Mouse (Mus musculus) small intestine, adult 2 months (tissue): Measurements from ENCODE around the gene Slc2a1. TPM values are rescaled to one million over a fixed set of nuclear protein-coding genes. Genes with fewer than 3 reads are reported as not detected.

Source experiments
- H3K27ac ChIP-seq: fragments of 200-500 bp; 2 replicates; pipeline ENCODE4 v1.5.1; 2012; ENCODE audit warnings: low read depth, low read length, control low read depth, inconsistent platforms; ENCODE audit not compliant: insufficient read depth
- H3K27me3 ChIP-seq: fragments of 200-500 bp; 2 replicates; pipeline ENCODE4 v1.6.1; 2012; ENCODE audit warnings: mild to moderate bottlenecking, moderate library complexity, low read length, inconsistent platforms; ENCODE audit not compliant: control insufficient read depth, insufficient read depth
- H3K36me3 ChIP-seq: fragments of 200-500 bp; 2 replicates; pipeline ENCODE4 v1.6.1; 2012; ENCODE audit warnings: mild to moderate bottlenecking, low read length, control low read depth, inconsistent platforms; ENCODE audit not compliant: control insufficient read depth, insufficient read depth
- H3K4me1 ChIP-seq: fragments of 200-500 bp; 2 replicates; pipeline ENCODE4 v1.6.1; 2012; ENCODE audit warnings: low read length, inconsistent platforms, mixed read lengths; ENCODE audit not compliant: control insufficient read depth, insufficient read depth, insufficient read length
- H3K4me3 ChIP-seq: fragments of 200-500 bp; 2 replicates; pipeline ENCODE4 v1.5.1; 2012; ENCODE audit warnings: low read depth, mild to moderate bottlenecking, control low read depth, inconsistent platforms, low read length, moderate library complexity
- CTCF ChIP-seq: fragments of 200-500 bp; IDR thresholded peaks from 2 replicates; pipeline ENCODE4 v1.5.1; 2012; ENCODE audit warnings: low read depth, mild to moderate bottlenecking, control low read depth, inconsistent platforms, low read length, moderate library complexity, mixed read lengths; ENCODE audit not compliant: insufficient replicate concordance, insufficient read length; ENCODE audit errors: extremely low read depth
- POLR2A ChIP-seq: fragments of 200-500 bp; IDR thresholded peaks from 2 replicates; pipeline ENCODE4 v1.6.1; 2012; ENCODE audit warnings: low read depth, mild to moderate bottlenecking, control low read depth, inconsistent platforms, low read length, moderate library complexity
- WGBS: fragments of 180-500 bp; shearing (Covaris S2); methylation state at CpG from one replicate; pipeline ENCODE4 v1.1.7; 2018; 5-methylcytosine and 5-hydroxymethylcytosine counted together
- polyA plus RNA-seq: library from polyadenylated mRNA; depleted of rRNA; stranded (reverse); fragments of >200 nt; gene quantifications from 2 replicates; pipeline ENCODE4 v1.2.3, GENCODE M21; 2012

The Slc2a1 gene
- polyA plus RNA-seq, 1 experiment = 20.1 TPM

DNA sequence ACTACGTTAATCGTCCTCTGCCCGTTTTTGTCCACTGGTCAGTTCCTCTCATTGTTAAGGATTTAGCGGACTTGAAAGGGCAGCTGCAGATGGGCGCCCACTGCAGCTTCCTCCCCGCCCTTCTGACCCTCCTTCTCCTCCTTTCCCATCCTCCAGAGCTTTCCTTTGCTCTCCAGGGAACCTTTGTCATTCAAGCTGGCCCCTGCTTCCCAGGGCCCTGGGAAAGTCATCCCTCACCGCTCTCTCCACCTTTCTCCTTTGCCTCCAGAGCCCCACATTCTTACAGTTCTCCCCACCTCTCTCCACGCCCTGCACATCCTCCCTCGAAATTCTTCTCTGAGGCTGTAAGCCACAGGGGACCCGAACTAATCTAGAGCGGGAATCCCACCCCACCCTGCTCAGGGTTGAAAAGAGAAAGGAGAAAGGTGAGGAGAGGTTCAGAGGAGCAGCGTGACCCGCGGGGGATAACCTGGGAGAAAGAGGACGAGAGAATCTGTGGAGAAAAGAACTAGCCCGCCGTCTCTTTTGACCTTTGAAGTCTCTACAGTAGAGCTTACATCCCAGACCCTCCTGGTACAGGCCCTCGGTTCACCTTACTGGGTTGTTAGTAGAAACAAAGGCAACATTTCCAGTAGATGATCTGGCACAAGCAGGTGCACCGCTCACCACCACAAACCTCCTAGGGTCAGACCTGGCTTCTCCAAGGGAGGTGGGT is 36.7 kb upstream of the Slc2a1 start:
- H3K4me1 ChIP-seq = no peaks in the 10 kb centered on the region
- no peak overlapping the region for H3K27ac ChIP-seq
- H3K4me3 ChIP-seq = no peak overlapping the region
- 38% methylated on average over 19 of the region's 19 CpGs for WGBS
- peaks cover 4% of the 10 kb centered on the region; the same call in 1 of the 2 replicates for H3K27me3 ChIP-seq
- no peaks in the 10 kb centered on the region for H3K36me3 ChIP-seq
- no peak for TF ChIP-seq POLR2A
- no peak for TF ChIP-seq CTCF

DNA sequence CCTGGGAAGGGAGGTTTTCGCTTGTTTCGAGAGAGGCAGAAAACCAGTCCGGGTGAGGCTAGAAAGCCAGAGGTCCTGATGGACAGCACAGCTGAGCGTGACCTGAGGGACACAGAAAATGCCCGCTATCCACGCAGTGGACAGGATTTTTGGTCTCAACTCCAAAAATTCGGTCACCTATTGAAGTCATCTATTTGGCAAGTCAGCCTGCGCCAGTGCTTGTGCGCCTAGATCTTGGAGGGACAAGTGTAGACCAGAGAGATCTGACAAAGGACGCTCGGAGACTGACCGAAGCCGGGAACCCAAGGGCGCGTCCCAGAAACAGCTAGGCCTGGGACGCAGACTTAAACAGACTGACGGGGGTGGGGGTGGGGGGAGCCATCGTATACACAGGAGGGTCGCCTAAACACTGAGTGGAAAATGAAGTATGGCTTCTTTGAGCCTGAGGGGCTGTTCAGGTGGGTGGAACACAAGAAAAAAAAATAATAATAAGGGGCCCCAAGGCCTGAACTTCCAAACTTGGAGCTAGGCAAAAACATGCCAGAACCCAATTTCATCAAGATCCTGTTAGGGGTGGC is 36.1 kb upstream of the Slc2a1 start:
- 66% methylated on average over 19 of the region's 19 CpGs for WGBS
- no peak for TF ChIP-seq CTCF
- TF ChIP-seq POLR2A = no peak
- no peaks in the 10 kb centered on the region for H3K4me1 ChIP-seq
- H3K27ac ChIP-seq = no peak overlapping the region
- H3K4me3 ChIP-seq = no peak overlapping the region
- peaks cover 8% of the 10 kb centered on the region; the same call in 1 of the 2 replicates for H3K27me3 ChIP-seq
- H3K36me3 ChIP-seq = no peaks in the 10 kb centered on the region

DNA sequence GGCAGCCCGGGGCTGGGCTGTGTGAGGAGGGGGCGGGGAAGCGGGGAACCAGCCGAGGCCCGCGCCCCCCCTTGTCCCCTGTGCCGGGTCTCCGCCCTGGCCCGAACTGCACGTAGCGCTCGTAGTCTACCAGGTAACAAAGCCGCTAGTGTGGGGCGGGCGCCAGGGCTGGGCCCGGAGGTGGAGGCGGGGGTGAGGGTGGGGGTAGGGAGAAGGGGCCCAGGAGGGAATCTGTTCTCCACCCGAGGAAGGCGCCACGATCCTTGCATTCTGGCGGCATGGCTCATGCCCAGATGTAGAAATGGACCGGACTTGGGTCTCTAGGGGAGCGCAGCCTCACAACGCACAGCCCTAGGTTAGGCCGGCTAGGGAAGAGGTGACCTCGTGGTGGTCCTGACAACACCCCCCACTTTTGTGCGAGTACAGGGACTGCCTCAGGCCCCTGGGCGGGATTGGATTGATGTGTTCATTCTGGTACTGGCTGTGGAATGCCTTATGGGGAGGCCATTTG is 35.5 kb upstream of the Slc2a1 start:
- Histone ChIP-seq H3K27ac (no peak overlapping the region), H3K27me3 (peaks cover 8% of the 10 kb centered on the region; the same call in 1 of the 2 replicates), H3K36me3 (no peaks in the 10 kb centered on the region), H3K4me3 (no peak overlapping the region), H3K4me1 (no peaks in the 10 kb centered on the region)
- WGBS = 27% methylated on average over 28 of the region's 28 CpGs
- no peak for TF ChIP-seq POLR2A
- no peak for TF ChIP-seq CTCF

DNA sequence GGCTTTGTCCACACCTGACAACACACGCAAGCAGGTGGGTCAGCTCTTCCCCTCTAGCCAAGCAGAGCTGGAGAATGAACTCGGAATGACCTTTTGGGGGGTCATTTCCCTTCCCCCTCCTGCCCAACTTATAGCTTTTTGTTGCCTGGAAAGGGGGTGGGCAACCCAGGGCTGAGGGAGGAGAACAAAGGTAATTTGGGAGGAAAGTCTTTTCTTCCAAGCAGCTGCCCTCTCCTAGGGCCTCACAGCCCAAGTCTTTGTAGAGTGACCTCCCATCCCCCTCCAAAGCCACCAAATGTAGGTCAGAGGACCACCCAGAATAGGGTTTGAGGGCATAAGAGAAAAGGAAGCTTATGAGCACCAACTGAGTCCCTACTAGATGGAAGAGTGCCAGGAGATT is 34.9 kb upstream of the Slc2a1 start:
- Histone ChIP-seq H3K4me1 (no peaks in the 10 kb centered on the region), H3K27me3 (peaks cover 8% of the 10 kb centered on the region; the same call in 1 of the 2 replicates), H3K36me3 (no peaks in the 10 kb centered on the region), H3K4me3 (no peak overlapping the region), H3K27ac (no peak overlapping the region)
- no peak for TF ChIP-seq CTCF
- no peak for TF ChIP-seq POLR2A
- 71% methylated on average over 2 of the region's 2 CpGs for WGBS

DNA sequence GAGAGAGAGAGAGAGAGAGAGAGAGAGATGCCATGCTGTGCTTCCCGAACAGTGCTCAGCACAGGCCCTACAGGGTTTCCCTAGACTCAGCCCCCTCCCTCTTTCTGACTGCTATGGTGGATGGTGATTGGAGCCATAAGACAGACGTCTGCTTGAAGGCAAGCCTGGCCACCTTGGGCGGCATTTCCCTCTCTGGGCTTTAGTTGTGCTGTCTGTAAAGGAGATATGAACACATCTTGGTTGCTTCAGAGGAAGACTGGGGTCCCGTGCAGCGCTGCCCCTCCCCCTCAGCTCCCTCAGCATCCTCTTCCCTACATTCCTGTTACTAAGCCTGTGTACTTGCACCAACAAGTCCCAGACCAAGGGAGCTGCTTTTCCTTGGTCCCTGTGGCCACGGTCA is 33.9 kb upstream of the Slc2a1 start:
- Histone ChIP-seq H3K36me3 (no peaks in the 10 kb centered on the region), H3K4me1 (no peaks in the 10 kb centered on the region), H3K27ac (no peak overlapping the region), H3K4me3 (no peak overlapping the region), H3K27me3 (peaks cover 8% of the 10 kb centered on the region; the same call in 1 of the 2 replicates)
- 63% methylated on average over 6 of the region's 6 CpGs for WGBS
- no peak for TF ChIP-seq CTCF
- TF ChIP-seq POLR2A = no peak

GRCm38 (mm10) chr4:119075273-119075672 is 33.2 kb upstream of the Slc2a1 start:
- TF ChIP-seq POLR2A (no peak), CTCF (no peak)
- Histone ChIP-seq H3K4me1 (no peaks in the 10 kb centered on the region), H3K27me3 (peaks cover 8% of the 10 kb centered on the region; the same call in 1 of the 2 replicates), H3K36me3 (no peaks in the 10 kb centered on the region), H3K27ac (no peak overlapping the region), H3K4me3 (no peak overlapping the region)
- WGBS = 69% methylated on average over 7 of the region's 7 CpGs

GRCm38 (mm10) chr4:119076336-119076735 is 32.2 kb upstream of the Slc2a1 start:
- TF ChIP-seq CTCF = no peak
- TF ChIP-seq POLR2A = no peak
- Histone ChIP-seq H3K36me3 (no peaks in the 10 kb centered on the region), H3K4me1 (no peaks in the 10 kb centered on the region), H3K4me3 (no peak overlapping the region), H3K27me3 (peaks cover 8% of the 10 kb centered on the region; the same call in 1 of the 2 replicates), H3K27ac (no peak overlapping the region)
- 76% methylated on average over 11 of the region's 11 CpGs for WGBS
